Mouse (Mus musculus): ENCODE results near the gene Rbm4b.
"Not testable (repeated sequence)": the region's sequence is repeated elsewhere in the genome, so short reads cannot be mapped to it uniquely, and the experiment has no call there.

Gene Rbm4b

DNA sequence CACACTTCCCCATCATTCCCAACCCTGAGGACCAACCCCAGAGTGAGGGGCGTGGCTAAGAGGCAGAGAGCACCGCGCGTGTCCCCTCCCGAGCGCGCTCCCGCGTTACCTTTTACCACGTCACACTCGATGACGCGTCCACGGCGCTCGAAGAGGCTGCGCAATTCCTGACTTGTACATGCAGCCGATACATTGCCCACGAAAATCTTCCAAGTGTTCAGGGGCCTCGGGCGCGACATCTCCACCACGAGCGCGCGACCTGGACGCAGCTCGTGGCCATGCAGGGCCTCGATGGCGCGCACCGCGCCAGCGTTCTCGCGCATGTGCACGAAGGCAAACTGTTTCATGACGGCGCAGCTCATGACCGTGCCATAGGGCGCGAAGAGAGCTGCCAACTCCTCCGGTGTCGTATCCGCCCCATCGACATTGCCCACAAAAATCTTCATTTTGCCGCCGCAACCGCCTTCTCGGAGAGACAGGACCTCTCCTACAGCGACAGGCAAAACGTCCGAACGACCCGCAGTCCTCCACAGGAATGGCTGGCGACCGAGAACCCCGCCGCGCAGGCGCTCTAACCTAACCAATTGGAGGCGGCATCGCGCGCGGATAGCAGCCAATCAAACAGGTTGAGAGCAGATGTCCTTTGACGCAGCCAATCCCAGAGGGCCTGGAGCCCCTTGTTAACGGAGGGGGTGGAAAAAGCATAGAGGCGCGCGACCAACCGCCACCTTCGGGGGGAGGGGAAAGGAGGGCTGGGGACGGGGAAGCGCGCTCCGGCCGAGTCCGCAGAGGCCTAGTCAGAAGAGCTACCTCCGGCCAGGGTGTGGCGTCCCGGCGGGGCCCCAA, 55.0 kb downstream of the Rbm4b start, which contains the start of the genes Gm21992 and Rbm14:
Gm21992 (minus strand) TSS at position 550 of the 846 bp plus-strand sequence.
Rbm14 (minus strand) TSS at position 572 of the 846 bp plus-strand sequence.
- DNase-seq: peak; percentile 95 to 97

DNA sequence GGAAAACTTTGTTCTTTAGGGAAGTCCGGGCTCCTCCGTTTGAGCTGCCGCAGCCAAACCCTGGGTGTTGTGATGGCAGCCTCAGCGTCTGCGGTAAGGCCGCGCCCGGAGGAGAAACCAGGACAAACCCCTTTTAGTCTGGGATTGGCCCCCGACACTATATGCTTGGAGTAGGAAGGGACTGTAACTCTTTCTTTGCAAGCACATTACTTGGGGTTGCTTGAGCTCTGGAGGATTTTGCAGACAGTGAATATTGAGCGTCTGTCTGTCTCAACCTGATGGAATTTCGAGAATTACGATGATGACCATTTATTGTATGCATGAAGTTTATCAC, 55.6 kb downstream of the Rbm4b start:
- DNase-seq: no peak

DNA sequence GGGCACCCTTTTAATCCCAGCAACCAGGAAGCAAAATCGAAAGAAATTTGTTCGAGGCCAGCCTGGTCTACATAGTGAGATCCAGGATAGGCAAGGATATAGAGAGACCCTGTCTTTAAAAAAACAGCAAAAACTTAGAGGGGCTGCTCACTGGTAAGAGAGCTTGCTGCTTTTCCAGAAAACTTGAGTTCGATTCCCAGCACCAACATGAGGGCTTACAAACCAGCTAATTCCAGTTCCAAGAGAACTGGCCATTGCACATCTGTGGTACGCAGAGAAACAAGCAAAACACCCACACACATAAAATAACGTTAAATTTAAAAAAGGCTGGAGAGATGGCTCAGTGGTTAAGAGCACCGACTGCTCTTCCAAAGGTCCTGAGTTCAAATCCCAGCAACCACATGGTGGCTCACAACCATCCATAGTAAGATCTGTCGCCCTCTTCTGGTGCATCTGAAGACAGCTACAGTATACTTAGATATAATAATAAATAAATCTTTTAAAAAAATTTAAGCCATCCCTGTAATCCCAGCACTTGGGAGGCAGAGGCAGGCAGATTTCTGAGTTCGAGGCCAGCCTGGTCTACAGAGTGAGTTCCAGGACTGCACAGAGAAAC, 56.1 kb downstream of the Rbm4b start:
- DNase-seq: not testable (repeated sequence)

DNA sequence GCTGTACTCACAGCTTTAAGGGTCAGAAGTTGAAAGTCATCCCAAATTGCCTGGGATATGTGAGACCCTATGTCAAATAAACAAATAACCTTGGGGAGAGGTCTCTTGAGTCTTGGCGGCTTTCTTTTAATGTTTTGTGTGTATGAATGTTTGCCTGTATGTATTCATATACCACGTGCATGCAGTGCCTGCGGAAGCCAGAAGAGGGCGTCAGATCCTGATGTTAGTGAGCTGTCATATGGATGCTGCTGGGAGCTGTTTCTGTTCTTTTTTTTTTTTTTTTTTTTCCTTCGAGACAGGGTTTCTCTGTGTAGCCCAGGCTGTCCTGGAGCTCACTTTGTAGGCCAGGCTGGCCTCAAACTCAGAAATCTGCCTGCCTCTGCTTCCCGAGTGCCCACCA, 56.7 kb downstream of the Rbm4b start:
- DNase-seq: peak; percentile 18 to 47

Data from thymus, postnatal 36 days (tissue).